Mouse (Mus musculus) liver, embryonic 12.5 days (tissue): ENCODE results near the gene Znhit1. TPM values are rescaled to one million over a fixed set of nuclear protein-coding genes. Genes with fewer than 3 reads are reported as not detected.

Experiments
- ATAC-seq: fragments of 200-750 bp; cut with Nextera tagmentation; 2 replicates; pipeline ENCODE4 v1.8.0; 2017; ENCODE audit warnings: moderate number of reproducible peaks, mild to moderate bottlenecking, moderate library complexity
- H3K27ac ChIP-seq: fragments of 300-500 bp; sonication (generic); 2 replicates; pipeline ENCODE4 v1.5.1; 2016; ENCODE audit warnings: mild to moderate bottlenecking
- H3K27me3 ChIP-seq: fragments of 300-500 bp; sonication (generic); replicated peaks from 2 replicates; pipeline ENCODE4 v1.6.1; 2016; ENCODE audit warnings: mild to moderate bottlenecking, moderate library complexity
- H3K36me3 ChIP-seq: fragments of 300-500 bp; sonication (generic); 2 replicates; pipeline ENCODE4 v1.6.1; 2016; ENCODE audit warnings: mild to moderate bottlenecking, moderate library complexity
- H3K4me1 ChIP-seq: fragments of 300-500 bp; sonication (generic); 2 replicates; pipeline ENCODE4 v1.6.1; 2016
- H3K4me2 ChIP-seq: fragments of 300-500 bp; sonication (generic); 2 replicates; pipeline ENCODE4 v1.6.1; 2016; ENCODE audit warnings: mild to moderate bottlenecking, moderate library complexity
- H3K4me3 ChIP-seq: fragments of 300-500 bp; sonication (generic); 2 replicates; pipeline ENCODE4 v1.5.1; 2016; ENCODE audit warnings: mild to moderate bottlenecking, moderate library complexity
- H3K9ac ChIP-seq: fragments of 300-500 bp; sonication (generic); 2 replicates; pipeline ENCODE4 v1.6.1; 2016; ENCODE audit warnings: mild to moderate bottlenecking, moderate library complexity
- H3K9me3 ChIP-seq: fragments of 300-500 bp; sonication (generic); replicated peaks from 2 replicates; pipeline ENCODE4 v1.6.1; 2016; ENCODE audit warnings: mild to moderate bottlenecking, moderate library complexity
- WGBS: fragments of 180-500 bp; shearing (Covaris S2); methylation state at CpG from one replicate; pipeline ENCODE4 v1.1.7; 2016; ENCODE audit not compliant: insufficient replicate concordance; 5-methylcytosine and 5-hydroxymethylcytosine counted together
- polyA plus RNA-seq: library from polyadenylated mRNA; unstranded; fragments of >200 nt; fragmentation: Nextera tagmentation; extraction: Ambion mirVana; gene quantifications from 2 replicates; pipeline ENCODE4 v1.2.1, GENCODE M21; 2016

Znhit1 gene
- polyA plus RNA-seq: 67.0 and 68.7 TPM in 2 replicates

GRCm38 (mm10) chr5:136987934-136988271, at the start of gene Znhit1:
Znhit1 (minus strand) TSS chr5:136988021.
- 9% methylated on average over 12 of the region's 12 CpGs for WGBS
- no peak for ATAC-seq
- peaks cover 57% of the 10 kb centered on the region for H3K36me3 ChIP-seq
- H3K27me3 ChIP-seq: no peaks in the 10 kb centered on the region
- H3K4me2 ChIP-seq: peak within 1 kb of the TSS; percentile 96
- no peaks in the 10 kb centered on the region for H3K9me3 ChIP-seq
- peak within 1 kb of the TSS; percentile 88 for H3K4me3 ChIP-seq
- H3K4me1 ChIP-seq: peaks cover 27% of the 10 kb centered on the region
- H3K9ac ChIP-seq: peak within 1 kb of the TSS; percentile 95
- H3K27ac ChIP-seq: peak within 1 kb of the TSS; percentile 95

GRCm38 (mm10) chr5:137036211-137036610, 48.4 kb upstream of the Znhit1 start:
- H3K9ac ChIP-seq: no peak overlapping the region
- no peak overlapping the region for H3K27ac ChIP-seq
- no peak for ATAC-seq
- no peak overlapping the region for H3K4me2 ChIP-seq
- H3K4me3 ChIP-seq: no peak overlapping the region
- no peaks in the 10 kb centered on the region for H3K9me3 ChIP-seq
- peaks cover 58% of the 10 kb centered on the region for H3K36me3 ChIP-seq
- H3K4me1 ChIP-seq: peaks cover 24% of the 10 kb centered on the region
- 71% methylated on average over 13 of the region's 13 CpGs for WGBS
- peaks cover 23% of the 10 kb centered on the region for H3K27me3 ChIP-seq

- peak; percentile 86 for ATAC-seq
- Histone ChIP-seq H3K36me3 (peaks cover 24% of the 10 kb centered on the region), H3K4me2 (peak overlapping the region; percentile 82), H3K4me3 (peak overlapping the region; percentile 58), H3K9me3 (no peaks in the 10 kb centered on the region), H3K4me1 (peaks cover 46% of the 10 kb centered on the region), H3K27ac (peak overlapping the region; percentile 41; the same call in 1 of the 2 replicates), H3K27me3 (peaks cover 58% of the 10 kb centered on the region), H3K9ac (peak overlapping the region; percentile 65)
- WGBS: under 1% methylated on average over 49 of the region's 49 CpGs
Observed at GRCm38 (mm10) chr5:137032641-137033074, 44.8 kb upstream of the Znhit1 start.

- no peak overlapping the region for H3K27ac ChIP-seq
- peaks cover 65% of the 10 kb centered on the region for H3K27me3 ChIP-seq
- under 1% methylated on average over 30 of the region's 33 CpGs for WGBS
- peaks cover 18% of the 10 kb centered on the region for H3K36me3 ChIP-seq
- H3K4me3 ChIP-seq: peak overlapping the region; percentile 58
- 0 out of 2 replicates have a peak overlapping the region, but pooled peaks have one; percentile 12 for H3K9ac ChIP-seq
- H3K4me2 ChIP-seq: peak overlapping the region; percentile 82
- H3K4me1 ChIP-seq: peaks cover 46% of the 10 kb centered on the region
- H3K9me3 ChIP-seq: no peaks in the 10 kb centered on the region
- no peak for ATAC-seq
Observed at GRCm38 (mm10) chr5:137032033-137032421, 44.2 kb upstream of the Znhit1 start.

GRCm38 (mm10) chr5:137031076-137032032, 43.5 kb upstream of the Znhit1 start:
- H3K27ac ChIP-seq: no peak overlapping the region
- peak overlapping the region; percentile 82 for H3K4me2 ChIP-seq
- H3K27me3 ChIP-seq: peaks cover 71% of the 10 kb centered on the region
- H3K9ac ChIP-seq: no peak overlapping the region
- no peaks in the 10 kb centered on the region for H3K9me3 ChIP-seq
- 2% methylated on average over 78 of the region's 78 CpGs for WGBS
- H3K36me3 ChIP-seq: peaks cover 11% of the 10 kb centered on the region
- peaks cover 46% of the 10 kb centered on the region for H3K4me1 ChIP-seq
- H3K4me3 ChIP-seq: peak overlapping the region; percentile 58
- ATAC-seq: no peak

DNA sequence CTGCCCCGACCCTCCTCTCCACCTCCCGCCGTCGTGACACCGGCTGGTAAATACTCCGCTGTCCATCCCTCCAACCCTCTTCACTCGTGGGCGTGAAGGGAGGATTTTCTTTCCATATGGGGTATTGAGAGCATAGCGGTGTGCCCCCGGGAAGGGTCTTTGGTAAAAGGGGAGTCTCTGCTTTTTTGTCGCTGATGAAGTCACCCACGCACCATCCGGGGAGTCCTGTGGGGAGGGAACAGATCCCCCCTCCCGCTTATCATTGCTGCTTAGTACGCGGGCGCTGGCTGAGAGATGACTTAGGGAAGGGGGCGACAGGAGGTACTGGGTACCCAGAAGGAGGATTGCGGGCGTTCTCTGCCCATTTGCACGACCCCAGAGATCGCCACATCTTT, 42.6 kb upstream of the Znhit1 start:
- Histone ChIP-seq H3K36me3 (peaks cover 2% of the 10 kb centered on the region; the same call in 1 of the 2 replicates), H3K4me3 (peak overlapping the region; percentile 38), H3K27me3 (peaks cover 81% of the 10 kb centered on the region), H3K27ac (no peak overlapping the region), H3K4me1 (peaks cover 48% of the 10 kb centered on the region), H3K4me2 (peak overlapping the region; percentile 71), H3K9ac (no peak overlapping the region), H3K9me3 (no peaks in the 10 kb centered on the region)
- 13% methylated on average over 22 of the region's 22 CpGs for WGBS
- ATAC-seq: no peak

- 3% methylated on average over 52 of the region's 52 CpGs for WGBS
- H3K36me3 ChIP-seq: no peaks in the 10 kb centered on the region
- ATAC-seq: peak; percentile 57
Observed at GRCm38 (mm10) chr5:137029643-137030415, 42.0 kb upstream of the Znhit1 start.

GRCm38 (mm10) chr5:137029273-137029585, 41.4 kb upstream of the Znhit1 start:
- Histone ChIP-seq H3K9me3 (no peaks in the 10 kb centered on the region), H3K4me1 (peaks cover 54% of the 10 kb centered on the region), H3K27ac (no peak overlapping the region), H3K4me3 (peak overlapping the region; percentile 38), H3K36me3 (no peaks in the 10 kb centered on the region), H3K27me3 (peaks cover 90% of the 10 kb centered on the region), H3K4me2 (peak overlapping the region; percentile 71), H3K9ac (no peak overlapping the region)
- 2% methylated on average over 8 of the region's 8 CpGs for WGBS
- no peak for ATAC-seq

More at GRCm38 (mm10) chr5:137029643-137030415, 42.0 kb upstream of the Znhit1 start:
- Histone ChIP-seq H3K4me3 (peak overlapping the region; percentile 38), H3K9me3 (no peaks in the 10 kb centered on the region), H3K27me3 (peaks cover 87% of the 10 kb centered on the region), H3K27ac (no peak overlapping the region), H3K4me2 (peak overlapping the region; percentile 71), H3K9ac (peak overlapping the region; percentile 30; the same call in 1 of the 2 replicates), H3K4me1 (peaks cover 54% of the 10 kb centered on the region)

DNA sequence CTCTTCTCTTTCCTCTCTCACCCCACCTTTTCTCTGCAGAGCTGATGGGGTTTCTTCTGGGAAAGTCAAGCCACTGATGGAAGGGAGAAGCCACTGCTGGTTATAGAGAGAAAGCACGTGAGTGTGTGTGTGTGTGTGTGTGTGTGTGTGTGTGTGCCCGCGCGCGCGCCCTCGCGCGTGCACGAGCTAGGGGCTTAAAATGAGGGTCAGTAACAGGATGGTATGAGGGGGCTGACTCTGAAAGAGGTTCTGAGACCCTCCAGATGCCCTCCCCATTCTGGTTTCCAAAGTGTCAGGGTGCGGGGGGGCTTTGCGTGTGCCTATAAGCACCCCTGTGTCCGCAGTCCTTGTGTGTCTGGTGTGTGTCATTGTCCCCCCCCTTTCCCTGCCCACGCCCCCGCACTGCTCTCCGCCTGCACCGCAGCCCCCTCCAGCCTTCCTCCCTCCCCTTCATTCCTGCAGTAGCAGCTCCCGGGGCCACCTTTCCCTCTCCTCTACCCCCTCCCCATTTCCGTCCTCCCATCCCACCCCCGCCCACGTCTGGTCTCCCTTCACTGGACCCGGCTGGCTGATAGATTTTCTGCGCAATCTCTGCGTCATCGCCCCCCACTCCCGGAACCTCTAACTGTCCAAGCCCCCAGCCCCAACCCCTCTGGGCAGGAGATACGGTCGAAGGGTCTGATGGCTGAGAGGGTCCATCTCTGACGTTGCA, 40.9 kb upstream of the Znhit1 start:
- H3K27ac ChIP-seq: no peak overlapping the region
- WGBS: 10% methylated on average over 29 of the region's 29 CpGs
- peak overlapping the region; percentile 71; the same call in 1 of the 2 replicates for H3K4me2 ChIP-seq
- ATAC-seq: no peak
- H3K9me3 ChIP-seq: no peaks in the 10 kb centered on the region
- H3K27me3 ChIP-seq: peaks cover 90% of the 10 kb centered on the region
- no peaks in the 10 kb centered on the region for H3K36me3 ChIP-seq
- H3K9ac ChIP-seq: no peak overlapping the region
- peaks cover 54% of the 10 kb centered on the region for H3K4me1 ChIP-seq
- H3K4me3 ChIP-seq: no peak overlapping the region

- Histone ChIP-seq H3K9me3 (no peaks in the 10 kb centered on the region), H3K4me3 (no peak within 1 kb of the TSS), H3K4me1 (peaks cover 29% of the 10 kb centered on the region), H3K27ac (no peak within 1 kb of the TSS), H3K9ac (no peak within 1 kb of the TSS), H3K4me2 (no peak within 1 kb of the TSS), H3K27me3 (peaks cover 94% of the 10 kb centered on the region), H3K36me3 (no peaks in the 10 kb centered on the region)
- no peak for ATAC-seq
- WGBS: 9% methylated on average over 4 of the region's 4 CpGs
Observed at GRCm38 (mm10) chr5:137026092-137026491, 38.3 kb upstream of the Znhit1 start, which contains the start of gene Vgf. Vgf (plus strand) TSS chr5:137026392.

DNA sequence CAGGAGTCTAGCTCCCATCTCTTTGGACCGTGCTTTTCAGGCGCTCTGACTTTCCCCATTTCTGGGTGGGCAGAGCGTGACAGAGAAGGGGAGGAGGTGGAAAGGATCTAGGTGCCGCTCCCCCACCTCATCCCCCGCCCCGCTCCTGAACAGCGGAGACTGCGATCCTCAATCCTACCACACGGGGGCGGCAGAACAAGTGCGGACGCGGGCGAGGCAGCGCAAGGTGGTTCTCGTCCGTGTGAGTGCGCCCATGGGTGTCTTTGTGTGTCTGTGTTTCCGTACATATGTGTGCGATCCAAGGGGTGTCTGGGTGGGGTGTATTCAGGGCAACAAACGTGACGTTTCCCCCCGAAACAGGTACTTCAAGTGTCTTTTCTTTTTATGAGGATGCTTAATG, 37.3 kb upstream of the Znhit1 start:
- Histone ChIP-seq H3K9me3 (no peaks in the 10 kb centered on the region), H3K27ac (no peak overlapping the region), H3K9ac (no peak overlapping the region), H3K4me2 (no peak overlapping the region), H3K27me3 (peaks cover 85% of the 10 kb centered on the region), H3K4me1 (peaks cover 19% of the 10 kb centered on the region), H3K36me3 (no peaks in the 10 kb centered on the region), H3K4me3 (no peak overlapping the region)
- WGBS: under 1% methylated on average over 23 of the region's 23 CpGs
- ATAC-seq: no peak
